Mouse (Mus musculus) ES-Bruce4 (cell line): Measurements from ENCODE around the gene Zfp39.

Experiments used
- CTCF ChIP-seq: IDR thresholded peaks from one replicate; pipeline ENCODE4 v1.8.1; 2011; ENCODE audit warnings: low read depth, low read length
- EP300 ChIP-seq: IDR thresholded peaks from 2 replicates; pipeline ENCODE4 v1.6.1; 2011; ENCODE audit warnings: low read depth, low read length; ENCODE audit not compliant: insufficient read depth
- POLR2A ChIP-seq: IDR thresholded peaks from one replicate; pipeline ENCODE4 v1.8.1; 2011; ENCODE audit warnings: low read length; ENCODE audit not compliant: insufficient read depth

DNA sequence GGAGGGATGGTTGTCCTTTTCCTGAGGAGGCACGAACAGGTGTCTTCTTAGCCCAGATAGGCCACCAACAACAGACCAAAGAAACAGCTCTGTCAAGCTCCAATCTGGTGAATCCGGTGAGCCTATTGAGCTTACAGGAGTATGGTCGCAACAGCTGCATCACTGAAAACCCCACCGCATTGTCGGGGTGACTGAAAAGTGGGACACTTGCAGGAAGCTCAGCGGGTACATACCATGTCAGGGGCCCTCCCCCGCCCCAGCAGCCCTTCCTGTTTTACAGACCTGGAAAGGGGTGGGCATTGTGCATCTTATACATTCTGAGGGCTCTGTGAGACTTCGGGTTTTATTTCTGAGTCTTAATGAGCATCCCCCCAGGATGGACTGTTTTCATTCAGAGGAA lies 20.3 kb downstream of the Zfp39 start:
- TF ChIP-seq POLR2A (no peak), EP300 (no peak), CTCF (no peak)
